Mouse (Mus musculus): ENCODE measurements around the gene Pax5. TPM values are rescaled to one million over a fixed set of nuclear protein-coding genes. Genes with fewer than 3 reads are reported as not detected.

The Pax5 gene
- polyA plus RNA-seq, 1 experiment from 2014 or later = 0.99 TPM

- H3K9me3 ChIP-seq (ENCODE audit: low read length) = no peaks in the 10 kb centered on the region
- ATAC-seq = no peak
- H3K4me1 ChIP-seq (ENCODE audit: insufficient read depth) = no peaks in the 10 kb centered on the region
- H3K27ac ChIP-seq (ENCODE audit: low read depth) = no peak overlapping the region
- H3K36me3 ChIP-seq (replicated peaks; ENCODE audit: insufficient read depth, low read length) = no peaks in the 10 kb centered on the region
- no peaks in the 10 kb centered on the region for H3K27me3 ChIP-seq (ENCODE audit: insufficient read depth, low read length)
- H3K4me2 ChIP-seq (ENCODE audit: low read depth, low read length) = no peak overlapping the region
- no peak for DNase-seq
- 60% methylated on average over 12 of the region's 12 CpGs for WGBS (ENCODE audit: insufficient replicate concordance)
- no peak overlapping the region for H3K4me3 ChIP-seq (ENCODE audit: low read depth, low read length)
- TF ChIP-seq EP300 (IDR thresholded peaks at IDR 0.05; ENCODE audit: low read depth) = no peak
- TF ChIP-seq CTCF (IDR thresholded peaks at IDR 0.05; ENCODE audit: low read depth) = no peak
- H3K9ac ChIP-seq (replicated peaks) = no peak overlapping the region
Measured at GRCm38 (mm10) chr4:44641831-44642587, 68.3 kb downstream of the Pax5 start.

GRCm38 (mm10) chr4:44635618-44636017, 74.7 kb downstream of the Pax5 start:
- peak; percentile 29 for DNase-seq
- TF ChIP-seq EP300 (IDR thresholded peaks at IDR 0.05; ENCODE audit: low read depth) (no peak), CTCF (IDR thresholded peaks at IDR 0.05; ENCODE audit: low read depth) (peak; percentile 45)
- WGBS (ENCODE audit: insufficient replicate concordance) = 71% methylated on average over 3 of the region's 3 CpGs

GRCm38 (mm10) chr4:44633694-44634524, 76.4 kb downstream of the Pax5 start:
- Histone ChIP-seq H3K9ac (replicated peaks) (no peak overlapping the region), H3K27me3 (ENCODE audit: insufficient read depth, low read length) (no peaks in the 10 kb centered on the region), H3K27ac (ENCODE audit: low read depth) (no peak overlapping the region), H3K9me3 (ENCODE audit: low read length) (no peaks in the 10 kb centered on the region), H3K4me1 (ENCODE audit: insufficient read depth) (peaks cover 3% of the 10 kb centered on the region; the same call in 1 of the 2 replicates), H3K4me2 (ENCODE audit: low read depth, low read length) (peak overlapping the region; percentile 60), H3K36me3 (replicated peaks; ENCODE audit: insufficient read depth, low read length) (no peaks in the 10 kb centered on the region), H3K4me3 (ENCODE audit: low read depth, low read length) (peak overlapping the region; percentile 30; the same call in 1 of the 2 replicates)
- WGBS (ENCODE audit: insufficient replicate concordance) = 26% methylated on average over 12 of the region's 12 CpGs
- DNase-seq (no peak), ATAC-seq (no peak)
- no peak for TF ChIP-seq CTCF (IDR thresholded peaks at IDR 0.05; ENCODE audit: low read depth)
- no peak for TF ChIP-seq EP300 (IDR thresholded peaks at IDR 0.05; ENCODE audit: low read depth)

More at GRCm38 (mm10) chr4:44635618-44636017, 74.7 kb downstream of the Pax5 start:
- H3K36me3 ChIP-seq (replicated peaks; ENCODE audit: insufficient read depth, low read length) = no peaks in the 10 kb centered on the region
- H3K4me3 ChIP-seq (ENCODE audit: low read depth, low read length) = no peak overlapping the region
- H3K4me1 ChIP-seq (ENCODE audit: insufficient read depth) = peaks cover 3% of the 10 kb centered on the region; the same call in 1 of the 2 replicates
- no peak overlapping the region for H3K4me2 ChIP-seq (ENCODE audit: low read depth, low read length)
- no peaks in the 10 kb centered on the region for H3K9me3 ChIP-seq (ENCODE audit: low read length)
- H3K27ac ChIP-seq (ENCODE audit: low read depth) = no peak overlapping the region
- ATAC-seq = no peak
- H3K27me3 ChIP-seq (ENCODE audit: insufficient read depth, low read length) = no peaks in the 10 kb centered on the region
- H3K9ac ChIP-seq (replicated peaks) = no peak overlapping the region

GRCm38 (mm10) chr4:44630059-44630458, 80.2 kb downstream of the Pax5 start:
- Histone ChIP-seq H3K4me2 (ENCODE audit: low read depth, low read length) (no peak overlapping the region), H3K27me3 (ENCODE audit: insufficient read depth, low read length) (no peaks in the 10 kb centered on the region), H3K9me3 (ENCODE audit: low read length) (no peaks in the 10 kb centered on the region), H3K4me1 (ENCODE audit: insufficient read depth) (peaks cover 3% of the 10 kb centered on the region; the same call in 1 of the 2 replicates), H3K27ac (ENCODE audit: low read depth) (no peak overlapping the region), H3K36me3 (replicated peaks; ENCODE audit: insufficient read depth, low read length) (no peaks in the 10 kb centered on the region), H3K9ac (replicated peaks) (no peak overlapping the region), H3K4me3 (ENCODE audit: low read depth, low read length) (no peak overlapping the region)
- DNase-seq (no peak), ATAC-seq (no peak)
- no peak for TF ChIP-seq CTCF (IDR thresholded peaks at IDR 0.05; ENCODE audit: low read depth)
- TF ChIP-seq EP300 (IDR thresholded peaks at IDR 0.05; ENCODE audit: low read depth) = no peak
- 61% methylated on average over 6 of the region's 6 CpGs for WGBS (ENCODE audit: insufficient replicate concordance)

- Histone ChIP-seq H3K9ac (replicated peaks) (no peak overlapping the region), H3K36me3 (replicated peaks; ENCODE audit: insufficient read depth, low read length) (no peaks in the 10 kb centered on the region), H3K9me3 (ENCODE audit: low read length) (no peaks in the 10 kb centered on the region), H3K4me1 (ENCODE audit: insufficient read depth) (no peaks in the 10 kb centered on the region), H3K4me3 (ENCODE audit: low read depth, low read length) (no peak overlapping the region), H3K4me2 (ENCODE audit: low read depth, low read length) (no peak overlapping the region), H3K27me3 (ENCODE audit: insufficient read depth, low read length) (no peaks in the 10 kb centered on the region), H3K27ac (ENCODE audit: low read depth) (no peak overlapping the region)
- no peak for TF ChIP-seq EP300 (IDR thresholded peaks at IDR 0.05; ENCODE audit: low read depth)
- TF ChIP-seq CTCF (IDR thresholded peaks at IDR 0.05; ENCODE audit: low read depth) = no peak
- ATAC-seq (no peak), DNase-seq (no peak)
Measured at GRCm38 (mm10) chr4:44627890-44628289, 82.4 kb downstream of the Pax5 start.

- Histone ChIP-seq H3K9ac (replicated peaks) (no peak overlapping the region), H3K27me3 (ENCODE audit: insufficient read depth, low read length) (no peaks in the 10 kb centered on the region), H3K4me1 (ENCODE audit: insufficient read depth) (no peaks in the 10 kb centered on the region), H3K4me2 (ENCODE audit: low read depth, low read length) (no peak overlapping the region), H3K9me3 (ENCODE audit: low read length) (no peaks in the 10 kb centered on the region), H3K4me3 (ENCODE audit: low read depth, low read length) (no peak overlapping the region), H3K36me3 (replicated peaks; ENCODE audit: insufficient read depth, low read length) (no peaks in the 10 kb centered on the region), H3K27ac (ENCODE audit: low read depth) (no peak overlapping the region)
- TF ChIP-seq CTCF (IDR thresholded peaks at IDR 0.05; ENCODE audit: low read depth) (no peak), EP300 (IDR thresholded peaks at IDR 0.05; ENCODE audit: low read depth) (no peak)
- ATAC-seq (no peak), DNase-seq (no peak)
- WGBS (ENCODE audit: insufficient replicate concordance) = 91% methylated on average over 6 of the region's 6 CpGs
Measured at GRCm38 (mm10) chr4:44625108-44625424, 85.2 kb downstream of the Pax5 start.

Measured in liver, postnatal 0 days (tissue).